ENCODE assay signal across 35 mouse cellular contexts in genomic region chr8:79393215-79393614, GRCm38 (mm10).
"Had no signal": no experiment of that assay in that cellular context is flagged by ENCODE, and none has a peak within 500 bp of the region (broad histone marks: within the 10 kb centered on the region; RNA-seq: fewer than 3 reads in every experiment).

No protein-coding gene starts in this region.

- H3K9ac ChIP-seq: heart, embryonic 12.5 days; heart, embryonic 15.5 days; hindbrain, embryonic 12.5 days; hindbrain, embryonic 13.5 days; hindbrain, embryonic 14.5 days; hindbrain, embryonic 15.5 days; intestine, embryonic 15.5 days; kidney, embryonic 15.5 days had no signal

- H3K9me3 ChIP-seq: heart, embryonic 12.5 days; heart, embryonic 13.5 days; heart, embryonic 15.5 days; hindbrain, embryonic 13.5 days; hindbrain, embryonic 15.5 days; intestine, embryonic 15.5 days; kidney, embryonic 15.5 days had no signal

- ATAC-seq: hindbrain, embryonic 16.5 days; hindbrain, postnatal 0 days; inflammation-experienced regulatory T-cells, adult 6 months; intestine, embryonic 15.5 days; intestine, embryonic 16.5 days; intestine, postnatal 0 days had no signal

- H3K27ac ChIP-seq: heart, embryonic 13.5 days; heart, embryonic 15.5 days; hindbrain, embryonic 10.5 days; hindbrain, embryonic 12.5 days; hindbrain, embryonic 13.5 days; hindbrain, embryonic 14.5 days; hindbrain, embryonic 15.5 days; hindbrain, postnatal 0 days; intestine, embryonic 15.5 days; kidney, postnatal 0 days; layer of hippocampus, adult 2 months had no signal

- H3K27me3 ChIP-seq: heart, embryonic 12.5 days; heart, embryonic 13.5 days; heart, embryonic 15.5 days; hindbrain, embryonic 12.5 days; hindbrain, embryonic 13.5 days; hindbrain, embryonic 15.5 days; intestine, embryonic 15.5 days; kidney, embryonic 15.5 days had no signal

- H3K36me3 ChIP-seq: heart, embryonic 15.5 days; hindbrain, embryonic 15.5 days; intestine, embryonic 15.5 days had no signal

- H3K4me2 ChIP-seq: heart, embryonic 11.5 days; heart, embryonic 12.5 days; heart, embryonic 15.5 days; hindbrain, embryonic 12.5 days; hindbrain, embryonic 13.5 days; hindbrain, embryonic 14.5 days; hindbrain, embryonic 15.5 days; intestine, embryonic 15.5 days; kidney, embryonic 15.5 days had no signal

- H3K4me3 ChIP-seq: heart, embryonic 12.5 days; heart, embryonic 13.5 days; heart, embryonic 15.5 days; hindbrain, embryonic 10.5 days; hindbrain, embryonic 12.5 days; hindbrain, embryonic 13.5 days; hindbrain, embryonic 15.5 days; intestine, embryonic 15.5 days; kidney, embryonic 15.5 days; layer of hippocampus, adult 2 months had no signal

- DNase-seq: heart, adult 18-20 months; heart, postnatal 10 days; heart, postnatal 14 days; heart, postnatal 36 days; heart, postnatal 4 days; kidney, adult 11 months; kidney, adult 18-20 months; kidney, adult 2 months; kidney, adult 8-10 months; kidney, adult 9 months; kidney, postnatal 10 days; kidney, postnatal 14 days; kidney, postnatal 25 days; kidney, postnatal 36 days; kidney, postnatal 4 days; layer of hippocampus, adult 9-11 months; layer of hippocampus, postnatal 36 days had no signal
